Mouse (Mus musculus) T-helper 1 cell (primary cell): Measurements from ENCODE around the gene Olfr18.
"Not testable (repeated sequence)": the region's sequence is repeated elsewhere in the genome, so short reads cannot be mapped to it uniquely, and the experiment has no call there.

Experiments
- in situ Hi-C: fragments of 300-600 bp; cut with MboI, MseI; formaldehyde crosslinking; loops from one replicate; pipeline ENCODE4 v1.15.1; 2025; ENCODE audit warnings: high pct_unique_total_duplicates

The Olfr18 gene

GRCm38 (mm10) chr9:20335994-20336393 is at the start of gene Olfr18:
Gene Olfr18 (minus strand): TSS chr9:20336094.
- in situ Hi-C loops, result no loop called here

- in situ Hi-C loops, result no loop called here
Measured at GRCm38 (mm10) chr9:20385343-20385703, 49.4 kb upstream of the Olfr18 start.

- in situ Hi-C loops, result no loop called here
Measured at GRCm38 (mm10) chr9:20384532-20385342, 48.8 kb upstream of the Olfr18 start, which contains the start of gene Zfp560. Gene Zfp560 (minus strand): TSS chr9:20385177.

GRCm38 (mm10) chr9:20383659-20384058 is 47.8 kb upstream of the Olfr18 start:
- in situ Hi-C loops, result no loop called here

GRCm38 (mm10) chr9:20374712-20375111 is 38.8 kb upstream of the Olfr18 start:
- in situ Hi-C loops, result no loop called here

- in situ Hi-C loops, result no loop called here
Measured at GRCm38 (mm10) chr9:20367311-20367710, 31.4 kb upstream of the Olfr18 start.

GRCm38 (mm10) chr9:20348501-20348900 is 12.6 kb upstream of the Olfr18 start:
- in situ Hi-C loops, result no loop called here

- in situ Hi-C loops, result no loop called here
Measured at GRCm38 (mm10) chr9:20298232-20298631, 37.7 kb downstream of the Olfr18 start, which contains the start of gene Olfr873. Gene Olfr873 (plus strand): TSS chr9:20298532.

- in situ Hi-C loops, result not testable (repeated sequence)
Measured at GRCm38 (mm10) chr9:20295562-20295961, 40.3 kb downstream of the Olfr18 start.

- in situ Hi-C loops, result no loop called here
Measured at GRCm38 (mm10) chr9:20282051-20282450, 53.8 kb downstream of the Olfr18 start, which contains the start of gene Olfr39. Gene Olfr39 (plus strand): TSS chr9:20282351.
